Mouse (Mus musculus) heart, embryonic 10.5 days (tissue): ENCODE measurements around the gene C530025M09Rik. TPM values are rescaled to one million over a fixed set of nuclear protein-coding genes. Genes with fewer than 3 reads are reported as not detected.

Experiments
- DNase-seq: peaks from one replicate; pipeline ENCODE4 v3.0.0-alpha.2; 2017; ENCODE audit warnings: low spot score
- H3K27ac ChIP-seq: fragments of 300-500 bp; sonication (generic); 2 replicates; pipeline ENCODE4 v1.5.1; 2016; ENCODE audit warnings: mild to moderate bottlenecking
- H3K27me3 ChIP-seq: fragments of 300-500 bp; sonication (generic); 2 replicates; pipeline ENCODE4 v1.6.1; 2016; ENCODE audit warnings: mild to moderate bottlenecking; ENCODE audit not compliant: poor library complexity, insufficient read depth, severe bottlenecking
- H3K36me3 ChIP-seq: fragments of 300-500 bp; sonication (generic); 2 replicates; pipeline ENCODE4 v1.6.1; 2016; ENCODE audit warnings: mild to moderate bottlenecking, moderate library complexity
- H3K4me1 ChIP-seq: fragments of 300-500 bp; sonication (generic); 2 replicates; pipeline ENCODE4 v1.6.1; 2016; ENCODE audit warnings: mild to moderate bottlenecking
- H3K4me3 ChIP-seq: fragments of 300-500 bp; sonication (generic); 2 replicates; pipeline ENCODE4 v1.5.1; 2016; ENCODE audit warnings: mild to moderate bottlenecking, moderate library complexity
- H3K9me3 ChIP-seq: fragments of 300-500 bp; sonication (generic); 2 replicates; pipeline ENCODE4 v1.6.1; 2016; ENCODE audit warnings: mild to moderate bottlenecking, moderate library complexity
- WGBS: fragments of 180-500 bp; shearing (Covaris S2); methylation state at CpG from one replicate; pipeline ENCODE4 v1.1.7; 2016; 5-methylcytosine and 5-hydroxymethylcytosine counted together
- polyA plus RNA-seq: library from polyadenylated mRNA; unstranded; fragments of >200 nt; fragmentation: Nextera tagmentation; extraction: Ambion mirVana; gene quantifications from 2 replicates; pipeline ENCODE4 v1.2.1, GENCODE M21; 2016

C530025M09Rik gene
- polyA plus RNA-seq: 0.28 TPM in 1 of 2 replicates, not detected in the other

DNA sequence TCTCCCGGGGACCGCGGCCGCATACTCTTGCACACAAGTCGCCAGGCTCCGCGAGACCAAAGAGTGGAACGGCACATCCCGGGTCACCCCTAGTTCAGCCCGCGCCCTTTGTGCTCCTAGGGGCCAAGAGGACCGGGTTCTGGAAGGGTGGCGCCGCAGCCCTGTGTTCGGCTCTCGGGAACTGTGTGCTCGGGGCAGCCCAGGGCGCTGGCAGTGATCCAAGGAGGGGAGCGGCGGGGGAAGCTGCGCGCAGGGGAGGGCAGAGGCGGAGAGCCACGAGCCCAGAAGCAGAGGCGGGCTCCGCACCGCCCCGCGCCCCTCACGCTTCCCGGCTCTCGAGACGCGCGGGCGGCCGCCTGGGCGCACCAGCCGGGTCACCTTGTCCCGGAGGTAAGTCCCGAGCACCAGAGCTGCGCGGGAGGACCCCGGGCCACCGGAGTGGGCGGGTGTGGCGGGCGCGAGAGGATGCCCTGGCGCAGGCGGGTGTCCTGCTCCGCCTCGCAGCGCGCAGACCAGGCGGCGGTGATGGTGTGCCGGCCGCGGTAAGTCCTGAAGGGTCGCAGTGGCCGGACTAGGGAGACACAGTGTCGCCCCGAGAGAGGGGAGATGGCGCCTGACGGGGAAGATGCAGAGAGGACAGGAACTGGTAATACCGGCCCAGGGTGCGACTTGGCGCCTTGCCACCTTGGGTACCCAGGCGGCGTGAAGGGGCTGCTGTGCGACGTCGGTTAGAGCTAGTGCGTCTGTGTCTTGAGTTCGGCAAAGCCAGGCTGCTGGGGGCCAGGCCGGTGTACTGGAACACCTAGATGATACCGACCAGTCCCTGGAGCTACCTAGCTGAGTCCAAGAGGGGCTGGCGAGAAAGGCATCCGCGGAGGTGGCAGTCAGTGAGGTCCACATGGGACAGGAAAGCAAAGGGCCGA is at the start of gene C530025M09Rik:
Gene C530025M09Rik, minus strand, starts transcription at position 678 of the 923 bp plus-strand sequence.
- Histone ChIP-seq H3K36me3 (no peaks in the 10 kb centered on the region), H3K4me3 (peak within 1 kb of the TSS; percentile 75), H3K9me3 (no peaks in the 10 kb centered on the region), H3K27ac (peak within 1 kb of the TSS; percentile 75), H3K27me3 (peaks cover 55% of the 10 kb centered on the region), H3K4me1 (peaks cover 24% of the 10 kb centered on the region)
- DNase-seq: peak; percentile 78
- under 1% methylated on average over 79 of the region's 82 CpGs for WGBS

- WGBS: 31% methylated on average over 2 of the region's 2 CpGs
- Histone ChIP-seq H3K4me3 (no peak overlapping the region), H3K36me3 (no peaks in the 10 kb centered on the region), H3K4me1 (peaks cover 3% of the 10 kb centered on the region; the same call in 1 of the 2 replicates), H3K9me3 (no peaks in the 10 kb centered on the region), H3K27ac (no peak overlapping the region), H3K27me3 (no peaks in the 10 kb centered on the region)
- DNase-seq: no peak
Measured at GRCm38 (mm10) chr2:149877954-149878353, 46.9 kb upstream of the C530025M09Rik start.

- 70% methylated on average over 3 of the region's 3 CpGs for WGBS
- no peak overlapping the region for H3K27ac ChIP-seq
- peaks cover 3% of the 10 kb centered on the region; the same call in 1 of the 2 replicates for H3K4me1 ChIP-seq
- no peak overlapping the region for H3K4me3 ChIP-seq
- DNase-seq: no peak
- H3K36me3 ChIP-seq: no peaks in the 10 kb centered on the region
- no peaks in the 10 kb centered on the region for H3K9me3 ChIP-seq
- H3K27me3 ChIP-seq: no peaks in the 10 kb centered on the region
Measured at GRCm38 (mm10) chr2:149873346-149873745, 42.3 kb upstream of the C530025M09Rik start.

- DNase-seq: no peak
- WGBS: 88% methylated on average over 4 of the region's 4 CpGs
- H3K27me3 ChIP-seq: no peaks in the 10 kb centered on the region
Measured at GRCm38 (mm10) chr2:149872496-149872895, 41.5 kb upstream of the C530025M09Rik start.

DNA sequence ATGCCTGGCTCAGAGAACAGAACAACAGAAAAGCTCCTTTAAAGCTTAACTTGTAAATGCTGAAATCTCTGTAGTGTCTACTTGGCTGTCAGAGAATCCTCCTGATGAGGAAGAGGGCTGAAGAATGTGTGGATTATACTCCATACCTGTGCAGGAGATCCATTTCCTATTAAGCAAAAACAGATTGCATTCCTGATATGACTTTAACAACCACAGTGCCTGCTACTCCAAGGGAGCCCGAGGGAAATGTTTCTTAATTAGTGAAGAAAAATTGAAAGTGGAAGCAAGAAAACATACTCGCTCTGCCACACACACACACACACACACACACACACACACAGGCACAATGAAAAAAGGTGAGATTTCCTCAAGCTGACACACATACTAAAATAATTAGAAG is 39.5 kb upstream of the C530025M09Rik start:
- Histone ChIP-seq H3K4me1 (no peaks in the 10 kb centered on the region), H3K27ac (no peak overlapping the region), H3K36me3 (no peaks in the 10 kb centered on the region), H3K27me3 (no peaks in the 10 kb centered on the region), H3K9me3 (no peaks in the 10 kb centered on the region), H3K4me3 (no peak overlapping the region)
- no peak for DNase-seq
- 80% methylated on average over 2 of the region's 2 CpGs for WGBS

More at GRCm38 (mm10) chr2:149872496-149872895, 41.5 kb upstream of the C530025M09Rik start:
- H3K4me3 ChIP-seq: no peak overlapping the region
- no peaks in the 10 kb centered on the region for H3K4me1 ChIP-seq
- no peak overlapping the region for H3K27ac ChIP-seq
- no peaks in the 10 kb centered on the region for H3K9me3 ChIP-seq
- no peaks in the 10 kb centered on the region for H3K36me3 ChIP-seq

GRCm38 (mm10) chr2:149865914-149866435 is 35.0 kb upstream of the C530025M09Rik start:
- H3K36me3 ChIP-seq: no peaks in the 10 kb centered on the region
- no peak overlapping the region for H3K27ac ChIP-seq
- 82% methylated on average over 5 of the region's 5 CpGs for WGBS
- no peak overlapping the region for H3K4me3 ChIP-seq
- no peak for DNase-seq
- no peaks in the 10 kb centered on the region for H3K9me3 ChIP-seq
- no peaks in the 10 kb centered on the region for H3K4me1 ChIP-seq
- no peaks in the 10 kb centered on the region for H3K27me3 ChIP-seq

DNA sequence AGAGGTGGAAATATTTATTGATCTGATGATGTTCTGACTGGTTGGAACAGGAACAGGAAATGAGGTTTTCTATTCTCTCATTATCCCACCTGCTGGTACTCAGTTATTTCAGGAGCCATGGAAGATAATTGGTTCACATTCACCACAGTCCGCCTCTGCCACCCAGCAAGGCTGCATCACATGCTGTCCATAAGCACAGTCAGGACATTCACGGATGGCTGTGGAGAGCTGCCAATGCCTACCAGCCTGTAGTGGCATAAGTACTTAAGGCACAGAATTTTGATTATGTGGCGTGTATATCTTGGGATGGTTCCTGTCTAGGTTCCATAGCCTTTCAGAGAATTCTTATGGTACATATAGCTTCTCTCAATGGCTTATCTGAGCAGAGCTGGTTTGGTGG is 30.0 kb upstream of the C530025M09Rik start:
- no peaks in the 10 kb centered on the region for H3K36me3 ChIP-seq
- 80% methylated on average over 3 of the region's 3 CpGs for WGBS
- DNase-seq: no peak

GRCm38 (mm10) chr2:149848778-149849177 is 17.8 kb upstream of the C530025M09Rik start:
- no peaks in the 10 kb centered on the region for H3K4me1 ChIP-seq
- no peak overlapping the region for H3K4me3 ChIP-seq
- H3K9me3 ChIP-seq: no peaks in the 10 kb centered on the region
- no peaks in the 10 kb centered on the region for H3K27me3 ChIP-seq
- DNase-seq: no peak
- WGBS: 62% methylated on average over 4 of the region's 4 CpGs
- H3K27ac ChIP-seq: no peak overlapping the region
- no peaks in the 10 kb centered on the region for H3K36me3 ChIP-seq

More for the DNA sequence above, 30.0 kb upstream of the C530025M09Rik start:
- no peak overlapping the region for H3K27ac ChIP-seq
- no peaks in the 10 kb centered on the region for H3K27me3 ChIP-seq
- H3K4me3 ChIP-seq: no peak overlapping the region
- H3K4me1 ChIP-seq: no peaks in the 10 kb centered on the region
- H3K9me3 ChIP-seq: no peaks in the 10 kb centered on the region

- 54% methylated on average over 2 of the region's 2 CpGs for WGBS
- Histone ChIP-seq H3K27ac (no peak overlapping the region), H3K9me3 (no peaks in the 10 kb centered on the region), H3K36me3 (no peaks in the 10 kb centered on the region), H3K27me3 (no peaks in the 10 kb centered on the region), H3K4me1 (no peaks in the 10 kb centered on the region), H3K4me3 (no peak overlapping the region)
- DNase-seq: no peak
Measured at GRCm38 (mm10) chr2:149844575-149844974, 13.6 kb upstream of the C530025M09Rik start.

DNA sequence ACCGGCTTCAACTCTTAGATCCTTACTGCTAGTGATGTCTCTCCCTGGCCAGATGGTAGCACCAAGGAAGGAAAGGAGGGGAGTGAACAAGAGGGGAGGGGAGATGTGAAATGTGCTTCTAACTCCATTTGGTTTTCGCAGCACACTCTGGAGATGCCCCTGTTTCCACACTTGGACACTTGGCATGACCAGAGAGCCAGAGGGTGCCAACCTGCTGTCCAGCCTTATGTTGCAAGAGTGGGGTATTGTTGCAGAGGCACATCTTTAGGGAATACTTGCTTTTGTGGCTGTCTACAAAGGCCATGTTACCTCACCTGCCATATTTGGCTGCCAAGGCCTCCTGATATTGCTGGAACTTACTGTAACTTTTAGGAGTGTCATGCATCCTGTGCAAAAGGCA is 8.7 kb upstream of the C530025M09Rik start:
- DNase-seq: no peak
- Histone ChIP-seq H3K4me3 (no peak overlapping the region), H3K4me1 (no peaks in the 10 kb centered on the region), H3K36me3 (no peaks in the 10 kb centered on the region), H3K27ac (no peak overlapping the region), H3K27me3 (no peaks in the 10 kb centered on the region), H3K9me3 (no peaks in the 10 kb centered on the region)
- WGBS: 85% methylated on average over 2 of the region's 2 CpGs

GRCm38 (mm10) chr2:149836471-149837135 is 5.6 kb upstream of the C530025M09Rik start:
- peaks cover 24% of the 10 kb centered on the region for H3K27me3 ChIP-seq
- no peak for DNase-seq
- WGBS: 72% methylated on average over 2 of the region's 2 CpGs
- peaks cover 6% of the 10 kb centered on the region; the same call in 1 of the 2 replicates for H3K4me1 ChIP-seq
- H3K4me3 ChIP-seq: no peak overlapping the region
- H3K27ac ChIP-seq: no peak overlapping the region
- H3K9me3 ChIP-seq: no peaks in the 10 kb centered on the region
- no peaks in the 10 kb centered on the region for H3K36me3 ChIP-seq

GRCm38 (mm10) chr2:149835091-149835490 is 4.1 kb upstream of the C530025M09Rik start:
- Histone ChIP-seq H3K4me1 (peaks cover 21% of the 10 kb centered on the region), H3K9me3 (no peaks in the 10 kb centered on the region), H3K27me3 (peaks cover 39% of the 10 kb centered on the region), H3K27ac (no peak overlapping the region), H3K36me3 (no peaks in the 10 kb centered on the region), H3K4me3 (no peak overlapping the region)
- DNase-seq: no peak
- 81% methylated on average over 1 of the region's 1 CpGs for WGBS

DNA sequence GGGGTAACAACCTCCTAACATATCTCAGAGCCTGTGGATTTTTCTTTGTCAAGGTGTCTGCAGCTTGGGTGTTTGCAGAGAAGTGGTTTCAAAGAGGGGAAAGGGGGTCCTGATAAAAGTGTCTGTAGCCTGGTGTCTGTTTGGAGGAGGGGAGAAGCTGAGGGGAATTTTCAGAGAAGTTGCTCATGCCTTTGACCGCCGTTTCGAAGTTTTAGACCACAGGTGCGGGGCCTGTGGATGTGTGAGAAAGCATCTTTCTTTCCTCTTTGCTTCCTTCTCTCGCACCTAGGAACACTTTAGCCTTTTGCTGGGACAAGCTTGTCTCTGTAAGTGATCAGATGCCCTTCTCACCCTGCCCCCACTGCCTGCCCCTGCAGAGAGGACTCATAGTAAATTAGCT is 1.3 kb upstream of the C530025M09Rik start:
- Histone ChIP-seq H3K36me3 (no peaks in the 10 kb centered on the region), H3K4me3 (peak overlapping the region; percentile 75), H3K27me3 (peaks cover 55% of the 10 kb centered on the region), H3K4me1 (peaks cover 24% of the 10 kb centered on the region), H3K9me3 (no peaks in the 10 kb centered on the region), H3K27ac (no peak overlapping the region)
- DNase-seq: no peak
- WGBS: 6% methylated on average over 5 of the region's 5 CpGs
